Mouse (Mus musculus) ES-Bruce4 (cell line): ENCODE results near the gene Pakap. TPM values are rescaled to one million over a fixed set of nuclear protein-coding genes. Genes with fewer than 3 reads are reported as not detected.

Experiments used
- H3K27ac ChIP-seq: 2 replicates; pipeline ENCODE4 v1.5.1; 2012; ENCODE audit warnings: low read length, inconsistent platforms; ENCODE audit not compliant: insufficient read depth
- H3K27me3 ChIP-seq: 2 replicates; pipeline ENCODE4 v1.6.1; 2012; ENCODE audit warnings: mild to moderate bottlenecking, low read length, inconsistent platforms; ENCODE audit not compliant: control insufficient read depth, poor library complexity, insufficient read depth, severe bottlenecking
- H3K36me3 ChIP-seq: 2 replicates; pipeline ENCODE4 v1.6.1; 2012; ENCODE audit warnings: inconsistent platforms, mild to moderate bottlenecking, low read length, moderate library complexity; ENCODE audit not compliant: control insufficient read depth, poor library complexity, insufficient read depth, severe bottlenecking
- H3K4me1 ChIP-seq: one replicate; pipeline ENCODE4 v1.8.1; 2011; ENCODE audit warnings: low read length; ENCODE audit not compliant: control insufficient read depth, insufficient read depth
- H3K4me3 ChIP-seq: 2 replicates; pipeline ENCODE4 v1.5.1; 2011; ENCODE audit warnings: low read depth, mild to moderate bottlenecking, low read length
- H3K9ac ChIP-seq: 2 replicates; pipeline ENCODE4 v1.6.1; 2012; ENCODE audit warnings: low read depth, mild to moderate bottlenecking, inconsistent platforms; ENCODE audit not compliant: poor library complexity, severe bottlenecking
- H3K9me3 ChIP-seq: replicated peaks from 2 replicates; pipeline ENCODE4 v1.6.1; 2012; ENCODE audit warnings: mild to moderate bottlenecking, low read length, inconsistent platforms; ENCODE audit not compliant: control insufficient read depth, poor library complexity, insufficient read depth, severe bottlenecking
- CTCF ChIP-seq: IDR thresholded peaks from one replicate; pipeline ENCODE4 v1.8.1; 2011; ENCODE audit warnings: low read depth, low read length
- EP300 ChIP-seq: IDR thresholded peaks from 2 replicates; pipeline ENCODE4 v1.6.1; 2011; ENCODE audit warnings: low read depth, low read length; ENCODE audit not compliant: insufficient read depth
- POLR2A ChIP-seq: IDR thresholded peaks from one replicate; pipeline ENCODE4 v1.8.1; 2011; ENCODE audit warnings: low read length; ENCODE audit not compliant: insufficient read depth
- polyA plus RNA-seq: library from polyadenylated mRNA; stranded (reverse); fragments of >200 nt; gene quantifications from 2 replicates; pipeline ENCODE4 v1.2.4, GENCODE M21; 2011; ENCODE audit warnings: low read depth; ENCODE audit not compliant: missing spikeins, insufficient read depth, insufficient read length

The Pakap gene
- polyA plus RNA-seq, 1 experiment, result 2.4 TPM

GRCm38 (mm10) chr4:57624819-57625218, 56.8 kb downstream of the Pakap start:
- H3K9me3 ChIP-seq, result no peaks in the 10 kb centered on the region
- TF ChIP-seq CTCF (no peak), EP300 (no peak), POLR2A (no peak)
- H3K4me3 ChIP-seq, result no peak overlapping the region
- no peaks in the 10 kb centered on the region for H3K4me1 ChIP-seq
- H3K36me3 ChIP-seq, result no peaks in the 10 kb centered on the region
- H3K9ac ChIP-seq, result no peak overlapping the region
- H3K27ac ChIP-seq, result no peak overlapping the region
- no peaks in the 10 kb centered on the region for H3K27me3 ChIP-seq

GRCm38 (mm10) chr4:57625306-57625705, 57.3 kb downstream of the Pakap start:
- no peaks in the 10 kb centered on the region for H3K36me3 ChIP-seq
- no peaks in the 10 kb centered on the region for H3K9me3 ChIP-seq
- no peaks in the 10 kb centered on the region for H3K4me1 ChIP-seq
- no peak overlapping the region for H3K4me3 ChIP-seq
- TF ChIP-seq POLR2A, result no peak
- TF ChIP-seq EP300, result no peak
- no peak overlapping the region for H3K27ac ChIP-seq
- no peak overlapping the region for H3K9ac ChIP-seq
- H3K27me3 ChIP-seq, result no peaks in the 10 kb centered on the region

- TF ChIP-seq EP300 (no peak), POLR2A (no peak), CTCF (no peak)
- no peaks in the 10 kb centered on the region for H3K36me3 ChIP-seq
Observed at GRCm38 (mm10) chr4:57625756-57626155, 57.8 kb downstream of the Pakap start.

GRCm38 (mm10) chr4:57626921-57627320, 58.9 kb downstream of the Pakap start:
- Histone ChIP-seq H3K4me1 (no peaks in the 10 kb centered on the region), H3K36me3 (no peaks in the 10 kb centered on the region), H3K9me3 (no peaks in the 10 kb centered on the region), H3K4me3 (no peak overlapping the region), H3K27me3 (no peaks in the 10 kb centered on the region), H3K27ac (no peak overlapping the region), H3K9ac (no peak overlapping the region)
- TF ChIP-seq POLR2A (no peak), CTCF (no peak), EP300 (no peak)

More at GRCm38 (mm10) chr4:57625756-57626155, 57.8 kb downstream of the Pakap start:
- no peak overlapping the region for H3K9ac ChIP-seq
- H3K9me3 ChIP-seq, result no peaks in the 10 kb centered on the region
- no peak overlapping the region for H3K4me3 ChIP-seq
- no peaks in the 10 kb centered on the region for H3K27me3 ChIP-seq
- no peaks in the 10 kb centered on the region for H3K4me1 ChIP-seq
- no peak overlapping the region for H3K27ac ChIP-seq

GRCm38 (mm10) chr4:57632386-57632785, 64.4 kb downstream of the Pakap start:
- Histone ChIP-seq H3K9ac (no peak overlapping the region), H3K4me1 (no peaks in the 10 kb centered on the region), H3K27me3 (no peaks in the 10 kb centered on the region), H3K36me3 (no peaks in the 10 kb centered on the region), H3K4me3 (no peak overlapping the region), H3K9me3 (no peaks in the 10 kb centered on the region), H3K27ac (no peak overlapping the region)
- TF ChIP-seq CTCF (no peak), POLR2A (no peak), EP300 (no peak)

- Histone ChIP-seq H3K9ac (no peak overlapping the region), H3K27me3 (no peaks in the 10 kb centered on the region), H3K4me1 (no peaks in the 10 kb centered on the region), H3K4me3 (no peak overlapping the region), H3K9me3 (no peaks in the 10 kb centered on the region), H3K36me3 (no peaks in the 10 kb centered on the region), H3K27ac (no peak overlapping the region)
- TF ChIP-seq CTCF (no peak), EP300 (no peak), POLR2A (no peak)
Observed at GRCm38 (mm10) chr4:57633052-57633451, 65.1 kb downstream of the Pakap start.
